Comparison of ENCODE assay signal across 9 mouse cellular contexts in genomic region chr12:29280861-29281630, GRCm38 (mm10).
DNase-seq lines count a peak whose midpoint lies in the region; ATAC-seq lines count a peak whose summit lies in the region.
"Had no signal": no experiment of that assay in that cellular context is flagged by ENCODE, and none has a peak within 500 bp of the region (broad histone marks: within the 10 kb centered on the region; RNA-seq: fewer than 3 reads in every experiment).

No protein-coding gene starts in this region.

- H3K4me2 ChIP-seq in kidney, embryonic 16.5 days (replicated peaks; ENCODE audit: low read depth, low read length), result no peak overlapping the region
- no peak overlapping the region for H3K4me2 ChIP-seq in forebrain, embryonic 15.5 days (replicated peaks)
- H3K4me2 ChIP-seq in limb, embryonic 13.5 days (replicated peaks), result peak overlapping the region; percentile 54; the same call in 1 of the 2 replicates

- H3K36me3 ChIP-seq in kidney, embryonic 16.5 days (ENCODE audit: insufficient read depth, low read length), result no peaks in the 10 kb centered on the region
- H3K36me3 ChIP-seq in forebrain, embryonic 15.5 days, result no peaks in the 10 kb centered on the region
- H3K36me3 ChIP-seq in limb, embryonic 13.5 days, result no peaks in the 10 kb centered on the region
- H3K36me3 ChIP-seq: stomach, embryonic 15.5 days had no signal

- 0 out of 2 replicates have a peak, but pooled peaks have one; percentile 10 for ATAC-seq in kidney, embryonic 16.5 days (ENCODE audit: low FRiP score, low TSS enrichment)
- peak; percentile 9; the same call in 1 of the 2 replicates for ATAC-seq in forebrain, embryonic 15.5 days (replicated peaks)
- peak; percentile 22; the same call in 1 of the 2 replicates for ATAC-seq in limb, embryonic 13.5 days (ENCODE audit: low FRiP score, low read depth)

- H3K4me3 ChIP-seq in kidney, embryonic 16.5 days (ENCODE audit: low read length), result no peak overlapping the region
- no peak overlapping the region for H3K4me3 ChIP-seq in forebrain, embryonic 15.5 days
- no peak overlapping the region for H3K4me3 ChIP-seq in limb, embryonic 13.5 days
- H3K4me3 ChIP-seq: stomach, embryonic 15.5 days had no signal

- no peak overlapping the region for H3K27ac ChIP-seq in kidney, embryonic 16.5 days (ENCODE audit: low read length)
- peak overlapping the region; percentile 95 for H3K27ac ChIP-seq in forebrain, embryonic 15.5 days (replicated peaks)
- H3K27ac ChIP-seq in limb, embryonic 13.5 days, result 0 out of 2 replicates have a peak overlapping the region, but pooled peaks have one; percentile 34
- H3K27ac ChIP-seq: stomach, embryonic 15.5 days had no signal

- H3K9ac ChIP-seq in kidney, embryonic 16.5 days (replicated peaks; ENCODE audit: low read length), result no peak overlapping the region
- peak overlapping the region; percentile 41; the same call in 1 of the 2 replicates for H3K9ac ChIP-seq in forebrain, embryonic 15.5 days (replicated peaks)
- H3K9ac ChIP-seq in limb, embryonic 13.5 days, result no peak overlapping the region
- H3K9ac ChIP-seq: stomach, embryonic 15.5 days had no signal

- H3K9me3 ChIP-seq in kidney, embryonic 16.5 days (ENCODE audit: low read length), result no peaks in the 10 kb centered on the region
- H3K9me3 ChIP-seq in forebrain, embryonic 15.5 days, result no peaks in the 10 kb centered on the region
- H3K9me3 ChIP-seq in limb, embryonic 13.5 days, result no peaks in the 10 kb centered on the region
- H3K9me3 ChIP-seq: stomach, embryonic 15.5 days had no signal

- WGBS in kidney, embryonic 16.5 days, result 61% methylated on average over 17 of the region's 17 CpGs
- WGBS in forebrain, embryonic 15.5 days, result 56% methylated on average over 17 of the region's 17 CpGs
- WGBS in limb, embryonic 13.5 days, result 55% methylated on average over 17 of the region's 17 CpGs

- no peaks in the 10 kb centered on the region for H3K27me3 ChIP-seq in kidney, embryonic 16.5 days (ENCODE audit: insufficient read depth, low read length)
- H3K27me3 ChIP-seq in forebrain, embryonic 15.5 days, result no peaks in the 10 kb centered on the region
- 0 out of 2 replicates have a peak, but pooled peaks cover 2% of the 10 kb centered on the region for H3K27me3 ChIP-seq in limb, embryonic 13.5 days
- H3K27me3 ChIP-seq: stomach, embryonic 15.5 days had no signal

- intact Hi-C loops in gastrocnemius, postnatal 14 days (cut with DNase I; ENCODE audit: low total_unique reads), result no loop called here

- no peak for DNase-seq in kidney, postnatal 36 days
- peak; percentile 45 for DNase-seq in right cerebral cortex, adult 2 months (ENCODE audit: low spot score in 2 of 2)
- no peak for DNase-seq in gastrocnemius, postnatal 14 days
- DNase-seq in lung, postnatal 4 days, result no peak
- DNase-seq in spleen, postnatal 4 days (ENCODE audit: low spot score in 2 of 2), result no peak

- peaks cover 13% of the 10 kb centered on the region for H3K4me1 ChIP-seq in kidney, embryonic 16.5 days (ENCODE audit: insufficient read depth, low read length)
- H3K4me1 ChIP-seq in forebrain, embryonic 15.5 days, result peaks cover 23% of the 10 kb centered on the region
- H3K4me1 ChIP-seq in limb, embryonic 13.5 days, result peaks cover 21% of the 10 kb centered on the region

Comparison
In these comparisons a context has a peak if more than half of its experiments do, and no peak if none do; other contexts are left out.
1. DNase-seq: peak in right cerebral cortex, adult 2 months (2 of 2); none in kidney, postnatal 36 days (0 of 2), gastrocnemius, postnatal 14 days (single experiment), lung, postnatal 4 days (0 of 2) and spleen, postnatal 4 days (0 of 2).
2. Peak in every context shown above with its lines, with median percentiles within 50 percentile points of each other: ATAC-seq.